Mouse (Mus musculus) v-Abl transformed pro-B cells (cell line): ENCODE measurements around the gene Galnt9.

Source experiments
- in situ Hi-C, 2 experiments: fragments of 400-800 bp; cut with MboI; formaldehyde crosslinking; loops; one replicate each; pipeline ENCODE4 v1.15.1; 2025; ENCODE audit not compliant: unreplicated experiment in 2 of 2

Galnt9 gene

GRCm38 (mm10) chr5:110531091-110531490, 13.1 kb upstream of the Galnt9 start:
- in situ Hi-C loops = no loop called here

- in situ Hi-C loops = no loop called here
Measured at GRCm38 (mm10) chr5:110534402-110534801, 9.8 kb upstream of the Galnt9 start.

- in situ Hi-C loops = no loop called here
Measured at GRCm38 (mm10) chr5:110535964-110536363, 8.2 kb upstream of the Galnt9 start.

- in situ Hi-C loops = no loop called here
Measured at GRCm38 (mm10) chr5:110540947-110541346, 3.2 kb upstream of the Galnt9 start.

GRCm38 (mm10) chr5:110541456-110541855, 2.7 kb upstream of the Galnt9 start:
- in situ Hi-C loops = no loop called here

GRCm38 (mm10) chr5:110544691-110545069, 525 bp downstream of the Galnt9 start:
- in situ Hi-C loops = no loop called here

- in situ Hi-C loops = no loop called here
Measured at GRCm38 (mm10) chr5:110545311-110545710, 1.2 kb downstream of the Galnt9 start.

- in situ Hi-C loops = no loop called here
Measured at GRCm38 (mm10) chr5:110546136-110546535, 2.0 kb downstream of the Galnt9 start.

GRCm38 (mm10) chr5:110546726-110547406, 2.7 kb downstream of the Galnt9 start:
- in situ Hi-C loops = no loop called here

- in situ Hi-C loops = no loop called here
Measured at GRCm38 (mm10) chr5:110548446-110548845, 4.3 kb downstream of the Galnt9 start.

- in situ Hi-C loops = no loop called here
Measured at GRCm38 (mm10) chr5:110550189-110550588, 6.0 kb downstream of the Galnt9 start.

GRCm38 (mm10) chr5:110550841-110551240, 6.7 kb downstream of the Galnt9 start:
- in situ Hi-C loops = no loop called here

- in situ Hi-C loops = no loop called here
Measured at GRCm38 (mm10) chr5:110552005-110552404, 7.8 kb downstream of the Galnt9 start.

GRCm38 (mm10) chr5:110553315-110553714, 9.2 kb downstream of the Galnt9 start:
- in situ Hi-C loops = no loop called here

GRCm38 (mm10) chr5:110555198-110555597, 11.0 kb downstream of the Galnt9 start:
- in situ Hi-C loops = no loop called here

GRCm38 (mm10) chr5:110558368-110558767, 14.2 kb downstream of the Galnt9 start:
- in situ Hi-C loops = no loop called here

- in situ Hi-C loops = no loop called here
Measured at GRCm38 (mm10) chr5:110559679-110560078, 15.5 kb downstream of the Galnt9 start.

- in situ Hi-C loops = no loop called here
Measured at GRCm38 (mm10) chr5:110562741-110563326, 18.7 kb downstream of the Galnt9 start.

- in situ Hi-C loops = no loop called here
Measured at GRCm38 (mm10) chr5:110564986-110565644, 21.0 kb downstream of the Galnt9 start.

- in situ Hi-C loops = no loop called here
Measured at GRCm38 (mm10) chr5:110567547-110567946, 23.4 kb downstream of the Galnt9 start.

GRCm38 (mm10) chr5:110574888-110575287, 30.7 kb downstream of the Galnt9 start:
- in situ Hi-C loops = no loop called here

- in situ Hi-C loops = no loop called here
Measured at GRCm38 (mm10) chr5:110579296-110579695, 35.1 kb downstream of the Galnt9 start.
